Comparison of ENCODE assay signal across 8 mouse cellular contexts in genomic region chr3:89853752-89854151, GRCm38 (mm10). TPM values are rescaled to one million over a fixed set of nuclear protein-coding genes. Genes with fewer than 3 reads are reported as not detected.
DNase-seq lines count a peak whose midpoint lies in the region; ATAC-seq lines count a peak whose summit lies in the region.

No protein-coding gene starts in this region.

- no peaks in the 10 kb centered on the region for H3K27me3 ChIP-seq in midbrain, embryonic 16.5 days (ENCODE audit: control insufficient read depth, insufficient read depth, low read depth, low read length)
- H3K27me3 ChIP-seq in midbrain, embryonic 11.5 days (ENCODE audit: control insufficient read depth, insufficient read depth, low read length), result no peaks in the 10 kb centered on the region
- H3K27me3 ChIP-seq in heart, embryonic 15.5 days, result no peaks in the 10 kb centered on the region
- no peaks in the 10 kb centered on the region for H3K27me3 ChIP-seq in limb, embryonic 11.5 days (ENCODE audit: control insufficient read depth, insufficient read depth, low read length)
- no peaks in the 10 kb centered on the region for H3K27me3 ChIP-seq in stomach, embryonic 16.5 days (ENCODE audit: control insufficient read depth, insufficient read depth, low read length)

- no peak overlapping the region for H3K4me3 ChIP-seq in midbrain, embryonic 16.5 days (ENCODE audit: low read depth, low read length)
- no peak overlapping the region for H3K4me3 ChIP-seq in midbrain, embryonic 11.5 days (ENCODE audit: low read depth, low read length)
- no peak overlapping the region for H3K4me3 ChIP-seq in heart, embryonic 15.5 days
- no peak overlapping the region for H3K4me3 ChIP-seq in limb, embryonic 11.5 days (ENCODE audit: low read depth, low read length)
- H3K4me3 ChIP-seq in stomach, embryonic 16.5 days (replicated peaks; ENCODE audit: low read length), result no peak overlapping the region

- no peak overlapping the region for H3K9ac ChIP-seq in midbrain, embryonic 16.5 days (ENCODE audit: low read depth, low read length)
- no peak overlapping the region for H3K9ac ChIP-seq in midbrain, embryonic 11.5 days (ENCODE audit: low read length)
- no peak overlapping the region for H3K9ac ChIP-seq in heart, embryonic 15.5 days
- H3K9ac ChIP-seq in limb, embryonic 11.5 days (ENCODE audit: low read length), result no peak overlapping the region
- no peak overlapping the region for H3K9ac ChIP-seq in stomach, embryonic 16.5 days (ENCODE audit: low read length)

- H3K4me2 ChIP-seq in midbrain, embryonic 16.5 days (ENCODE audit: low read length), result no peak overlapping the region
- H3K4me2 ChIP-seq in midbrain, embryonic 11.5 days, result no peak overlapping the region
- no peak overlapping the region for H3K4me2 ChIP-seq in heart, embryonic 15.5 days
- H3K4me2 ChIP-seq in limb, embryonic 11.5 days (ENCODE audit: low read depth, severe bottlenecking), result no peak overlapping the region
- no peak overlapping the region for H3K4me2 ChIP-seq in stomach, embryonic 16.5 days (ENCODE audit: low read depth, low read length)

- H3K4me1 ChIP-seq in midbrain, embryonic 16.5 days (ENCODE audit: control insufficient read depth, insufficient read depth, low read length), result no peaks in the 10 kb centered on the region
- no peaks in the 10 kb centered on the region for H3K4me1 ChIP-seq in midbrain, embryonic 11.5 days (ENCODE audit: control insufficient read depth, insufficient read depth, low read length)
- H3K4me1 ChIP-seq in heart, embryonic 15.5 days (replicated peaks), result 0 out of 2 replicates have a peak, but pooled peaks cover 5% of the 10 kb centered on the region
- no peaks in the 10 kb centered on the region for H3K4me1 ChIP-seq in limb, embryonic 11.5 days (ENCODE audit: control insufficient read depth, insufficient read depth, low read length)
- no peaks in the 10 kb centered on the region for H3K4me1 ChIP-seq in stomach, embryonic 16.5 days (ENCODE audit: control insufficient read depth, insufficient read depth, low read length)

- no peaks in the 10 kb centered on the region for H3K9me3 ChIP-seq in midbrain, embryonic 16.5 days (replicated peaks; ENCODE audit: control insufficient read depth, low read length, poor library complexity, severe bottlenecking)
- H3K9me3 ChIP-seq in midbrain, embryonic 11.5 days (ENCODE audit: control insufficient read depth, low read length), result no peaks in the 10 kb centered on the region; the same call in 1 of the 2 replicates
- H3K9me3 ChIP-seq in heart, embryonic 15.5 days (replicated peaks), result no peaks in the 10 kb centered on the region
- H3K9me3 ChIP-seq in limb, embryonic 11.5 days (ENCODE audit: control insufficient read depth, low read length), result no peaks in the 10 kb centered on the region
- no peaks in the 10 kb centered on the region for H3K9me3 ChIP-seq in stomach, embryonic 16.5 days (replicated peaks; ENCODE audit: control insufficient read depth, low read length)

- H3K36me3 ChIP-seq in midbrain, embryonic 16.5 days (ENCODE audit: control insufficient read depth, insufficient read depth, low read length), result no peaks in the 10 kb centered on the region
- H3K36me3 ChIP-seq in midbrain, embryonic 11.5 days (ENCODE audit: control insufficient read depth, insufficient read depth, low read length), result no peaks in the 10 kb centered on the region
- no peaks in the 10 kb centered on the region for H3K36me3 ChIP-seq in heart, embryonic 15.5 days
- no peaks in the 10 kb centered on the region for H3K36me3 ChIP-seq in limb, embryonic 11.5 days (ENCODE audit: control insufficient read depth, insufficient read depth, low read length)
- no peaks in the 10 kb centered on the region for H3K36me3 ChIP-seq in stomach, embryonic 16.5 days (ENCODE audit: control insufficient read depth, insufficient read depth, low read length)

- no peak for ATAC-seq in midbrain, embryonic 16.5 days
- no peak for ATAC-seq in midbrain, embryonic 11.5 days (ENCODE audit: low FRiP score)
- ATAC-seq in heart, embryonic 15.5 days (replicated peaks; ENCODE audit: insufficient number of reproducible peaks, insufficient read depth, low FRiP score, low read depth), result peak; percentile 68; the same call in 1 of the 2 replicates
- ATAC-seq in limb, embryonic 11.5 days (ENCODE audit: insufficient number of reproducible peaks, low FRiP score, low TSS enrichment, low read depth), result no peak
- 0 out of 2 replicates have a peak, but pooled peaks have one; percentile 40 for ATAC-seq in stomach, embryonic 16.5 days (ENCODE audit: insufficient read depth, low FRiP score)
- ATAC-seq in CD4-positive, CD25-positive, alpha-beta regulatory T cell, adult 4 months, result no peak

- 0 out of 2 replicates have a peak overlapping the region, but pooled peaks have one; percentile 7 for H3K27ac ChIP-seq in midbrain, embryonic 16.5 days (ENCODE audit: low read length)
- H3K27ac ChIP-seq in midbrain, embryonic 11.5 days (ENCODE audit: low read depth, low read length), result no peak overlapping the region
- peak overlapping the region; percentile 77 for H3K27ac ChIP-seq in heart, embryonic 15.5 days
- H3K27ac ChIP-seq in limb, embryonic 11.5 days (replicated peaks; ENCODE audit: low read depth, low read length), result 0 out of 2 replicates have a peak overlapping the region, but pooled peaks have one; percentile 9
- peak overlapping the region; percentile 40; the same call in 1 of the 2 replicates for H3K27ac ChIP-seq in stomach, embryonic 16.5 days (ENCODE audit: low read length)

- no peak for DNase-seq in midbrain, embryonic 11.5 days (ENCODE audit: low spot score, missing footprints)
- DNase-seq in limb, embryonic 11.5 days (ENCODE audit: low spot score), result no peak
- DNase-seq in cerebellum, adult 9-11 months, result no peak
- no peak for DNase-seq in right cerebral cortex, postnatal 4 days

- 72% methylated on average over 5 of the region's 5 CpGs for WGBS in midbrain, embryonic 16.5 days
- WGBS in midbrain, embryonic 11.5 days, result 75% methylated on average over 5 of the region's 5 CpGs
- WGBS in heart, embryonic 15.5 days, result 53% methylated on average over 5 of the region's 5 CpGs
- 82% methylated on average over 5 of the region's 5 CpGs for WGBS in limb, embryonic 11.5 days
- 75% methylated on average over 5 of the region's 5 CpGs for WGBS in stomach, embryonic 16.5 days

RNA-seq across cellular contexts. Expression of gene She, which starts 22.6 kb away (rescaled TPM):
- 1.3 and 1.4 TPM in 2 replicates for polyA plus RNA-seq in midbrain, embryonic 16.5 days (2015; fragmentation: Nextera tagmentation; extraction: Ambion mirVana)
- 2.0 and 2.3 TPM in 2 replicates for polyA plus RNA-seq in midbrain, embryonic 11.5 days (2014; fragmentation: Nextera tagmentation; extraction: Ambion mirVana)
- polyA plus RNA-seq in heart, embryonic 15.5 days (2015; fragmentation: Nextera tagmentation; extraction: Ambion mirVana), result 6.0 and 6.4 TPM in 2 replicates
- polyA plus RNA-seq in limb, embryonic 11.5 days (2014; fragmentation: Nextera tagmentation; extraction: Ambion mirVana), result 3.1 and 3.4 TPM in 2 replicates
- polyA plus RNA-seq in stomach, embryonic 16.5 days (2015; fragmentation: Nextera tagmentation; extraction: Ambion mirVana), result 3.0 and 3.1 TPM in 2 replicates
- 10 to 100 TPM in 1 of 2 experiments, 1 to 10 TPM in 1; 8.9 to 12.5 TPM for polyA plus RNA-seq in CD4-positive, CD25-positive, alpha-beta regulatory T cell, adult 4 months (2017; shearing (Covaris generic))

RNA-seq across cellular contexts. Expression of gene Il6ra, which starts 59.2 kb away (rescaled TPM):
- polyA plus RNA-seq in midbrain, embryonic 16.5 days (2015; fragmentation: Nextera tagmentation; extraction: Ambion mirVana), result 0.75 and 0.78 TPM in 2 replicates
- 0.36 and 0.45 TPM in 2 replicates for polyA plus RNA-seq in midbrain, embryonic 11.5 days (2014; fragmentation: Nextera tagmentation; extraction: Ambion mirVana)
- 1.1 and 1.7 TPM in 2 replicates for polyA plus RNA-seq in heart, embryonic 15.5 days (2015; fragmentation: Nextera tagmentation; extraction: Ambion mirVana)
- polyA plus RNA-seq in limb, embryonic 11.5 days (2014; fragmentation: Nextera tagmentation; extraction: Ambion mirVana), result 0.13 and 0.40 TPM in 2 replicates
- 2.9 and 3.2 TPM in 2 replicates for polyA plus RNA-seq in stomach, embryonic 16.5 days (2015; fragmentation: Nextera tagmentation; extraction: Ambion mirVana)
- 10 to 100 TPM; 18.3 to 20.4 TPM for polyA plus RNA-seq in CD4-positive, CD25-positive, alpha-beta regulatory T cell, adult 4 months (2017; shearing (Covaris generic))

Comparison
In these comparisons a context has a peak if more than half of its experiments do, and no peak if none do; other contexts are left out.
1. ATAC-seq: peak in heart, embryonic 15.5 days (single experiment) and stomach, embryonic 16.5 days (single experiment); none in midbrain, embryonic 16.5 days (single experiment), midbrain, embryonic 11.5 days (single experiment), limb, embryonic 11.5 days (single experiment) and CD4-positive, CD25-positive, alpha-beta regulatory T cell, adult 4 months (single experiment).